Comparison of ENCODE assay signal across 34 mouse cellular contexts in the genomic region with DNA sequence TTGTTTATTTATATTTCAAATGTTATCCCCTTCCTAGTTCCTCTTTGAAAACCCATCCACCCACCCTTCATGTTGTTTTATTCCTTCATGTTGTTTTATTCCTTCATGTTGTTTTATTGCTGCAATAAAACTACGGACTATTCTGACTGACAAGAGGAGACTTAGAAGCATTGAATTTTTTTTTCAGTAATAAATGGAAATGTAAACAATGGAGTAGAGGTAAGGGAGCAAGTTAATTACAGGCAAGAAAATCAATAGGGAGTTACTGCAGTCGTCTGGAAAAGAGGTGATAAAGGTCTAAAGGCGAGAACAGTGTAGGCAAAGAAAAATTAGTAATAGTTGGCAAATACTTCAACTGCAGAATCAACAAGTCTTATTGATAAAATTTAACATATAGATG.
"Had no signal": no experiment of that assay in that cellular context is flagged by ENCODE, and none has a peak within 500 bp of the region (broad histone marks: within the 10 kb centered on the region; RNA-seq: fewer than 3 reads in every experiment).

No protein-coding gene starts in this region.

- H3K9ac ChIP-seq: heart, embryonic 12.5 days; heart, embryonic 13.5 days; heart, embryonic 15.5 days; hindbrain, embryonic 12.5 days; hindbrain, embryonic 13.5 days; hindbrain, embryonic 14.5 days; hindbrain, embryonic 15.5 days; kidney, embryonic 15.5 days had no signal

- H3K27me3 ChIP-seq: heart, embryonic 12.5 days; heart, embryonic 13.5 days; heart, embryonic 15.5 days; hindbrain, embryonic 12.5 days; hindbrain, embryonic 13.5 days; hindbrain, embryonic 15.5 days; kidney, embryonic 15.5 days had no signal

- H3K4me3 ChIP-seq: heart, adult 2 months; heart, embryonic 10.5 days; heart, embryonic 12.5 days; heart, embryonic 13.5 days; heart, embryonic 15.5 days; hindbrain, embryonic 10.5 days; hindbrain, embryonic 12.5 days; hindbrain, embryonic 13.5 days; hindbrain, embryonic 15.5 days; kidney, embryonic 15.5 days; layer of hippocampus, adult 2 months; left cerebral cortex, adult 2 months had no signal

- ATAC-seq: hindbrain, embryonic 16.5 days; hindbrain, postnatal 0 days; inflammation-experienced regulatory T-cells, adult 6 months had no signal

- H3K4me2 ChIP-seq: heart, embryonic 11.5 days; heart, embryonic 12.5 days; heart, embryonic 13.5 days; heart, embryonic 15.5 days; hindbrain, embryonic 12.5 days; hindbrain, embryonic 13.5 days; hindbrain, embryonic 14.5 days; hindbrain, embryonic 15.5 days; kidney, embryonic 15.5 days had no signal

- H3K9me3 ChIP-seq: heart, embryonic 10.5 days; heart, embryonic 12.5 days; heart, embryonic 13.5 days; heart, embryonic 15.5 days; hindbrain, embryonic 10.5 days; hindbrain, embryonic 12.5 days; hindbrain, embryonic 15.5 days; kidney, embryonic 15.5 days had no signal

- H3K36me3 ChIP-seq: heart, embryonic 10.5 days; heart, embryonic 12.5 days; heart, embryonic 13.5 days; heart, embryonic 15.5 days; hindbrain, embryonic 10.5 days; hindbrain, embryonic 12.5 days; hindbrain, embryonic 13.5 days; hindbrain, embryonic 15.5 days; kidney, embryonic 15.5 days had no signal

- H3K4me1 ChIP-seq: heart, embryonic 10.5 days; heart, embryonic 12.5 days; heart, embryonic 13.5 days; heart, embryonic 15.5 days; hindbrain, embryonic 10.5 days; hindbrain, embryonic 12.5 days; hindbrain, embryonic 13.5 days; hindbrain, embryonic 15.5 days; kidney, embryonic 15.5 days had no signal

- H3K27ac ChIP-seq: heart, adult 2 months; heart, embryonic 10.5 days; heart, embryonic 13.5 days; heart, embryonic 15.5 days; hindbrain, embryonic 10.5 days; hindbrain, embryonic 12.5 days; hindbrain, embryonic 13.5 days; hindbrain, embryonic 14.5 days; hindbrain, embryonic 15.5 days; hindbrain, postnatal 0 days; kidney, embryonic 15.5 days; kidney, postnatal 0 days; layer of hippocampus, adult 2 months; left cerebral cortex, adult 2 months had no signal

- DNase-seq: heart, adult 2 months; heart, postnatal 10 days; heart, postnatal 14 days; heart, postnatal 36 days; heart, postnatal 4 days; kidney, adult 11 months; kidney, adult 18-20 months; kidney, adult 2 months; kidney, adult 8-10 months; kidney, adult 9 months; kidney, postnatal 10 days; kidney, postnatal 14 days; kidney, postnatal 25 days; kidney, postnatal 36 days; kidney, postnatal 4 days; layer of hippocampus, adult 9-11 months; layer of hippocampus, postnatal 36 days had no signal
